Mouse (Mus musculus) limb, embryonic 15.5 days (tissue): ENCODE results near the gene Bpgm. TPM values are rescaled to one million over a fixed set of nuclear protein-coding genes. Genes with fewer than 3 reads are reported as not detected.

Experiments used
- ATAC-seq: fragments of 200-750 bp; cut with Nextera tagmentation; 2 replicates; pipeline ENCODE4 v1.8.0; 2017; ENCODE audit warnings: low read depth, moderate TSS enrichment; ENCODE audit not compliant: insufficient number of reproducible peaks, low FRiP score, low TSS enrichment
- H3K27ac ChIP-seq: fragments of 300-500 bp; sonication (generic); 2 replicates; pipeline ENCODE4 v1.5.1; 2015; ENCODE audit warnings: moderate library complexity, mild to moderate bottlenecking, inconsistent platforms
- H3K27me3 ChIP-seq: fragments of 300-500 bp; sonication (generic); 2 replicates; pipeline ENCODE4 v1.6.1; 2015; ENCODE audit warnings: inconsistent platforms
- H3K36me3 ChIP-seq: fragments of 300-500 bp; sonication (generic); 2 replicates; pipeline ENCODE4 v1.6.1; 2015; ENCODE audit warnings: inconsistent platforms
- H3K4me1 ChIP-seq: fragments of 300-500 bp; sonication (generic); 2 replicates; pipeline ENCODE4 v1.6.1; 2015; ENCODE audit warnings: inconsistent platforms
- H3K4me2 ChIP-seq: fragments of 300-500 bp; sonication (generic); 2 replicates; pipeline ENCODE4 v1.6.1; 2015; ENCODE audit warnings: mild to moderate bottlenecking, inconsistent platforms
- H3K4me3 ChIP-seq: fragments of 300-500 bp; sonication (generic); 2 replicates; pipeline ENCODE4 v1.5.1; 2015; ENCODE audit warnings: mild to moderate bottlenecking, inconsistent platforms
- H3K9ac ChIP-seq: fragments of 300-500 bp; sonication (generic); 2 replicates; pipeline ENCODE4 v1.6.1; 2015; ENCODE audit warnings: inconsistent platforms
- H3K9me3 ChIP-seq: fragments of 300-500 bp; sonication (generic); 2 replicates; pipeline ENCODE4 v1.6.1; 2016; ENCODE audit warnings: inconsistent platforms
- WGBS: fragments of 180-500 bp; shearing (Covaris S2); methylation state at CpG from one replicate; pipeline ENCODE4 v1.1.7; 2015; 5-methylcytosine and 5-hydroxymethylcytosine counted together
- polyA plus RNA-seq: library from polyadenylated mRNA; unstranded; fragments of >200 nt; fragmentation: Nextera tagmentation; extraction: Ambion mirVana; gene quantifications from 2 replicates; pipeline ENCODE4 v1.2.1, GENCODE M21; 2015

The Bpgm gene
- polyA plus RNA-seq, 1 experiment from 2014 or later: 43.2 TPM

- Histone ChIP-seq H3K9ac (no peak overlapping the region), H3K36me3 (no peaks in the 10 kb centered on the region), H3K9me3 (no peaks in the 10 kb centered on the region), H3K4me1 (peaks cover 26% of the 10 kb centered on the region), H3K4me2 (no peak overlapping the region), H3K27ac (no peak overlapping the region), H3K27me3 (no peaks in the 10 kb centered on the region), H3K4me3 (no peak overlapping the region)
- no peak for ATAC-seq
- WGBS: 52% methylated on average over 4 of the region's 4 CpGs
Observed at GRCm38 (mm10) chr6:34542866-34543265, 66.9 kb downstream of the Bpgm start.

GRCm38 (mm10) chr6:34543303-34544206 lies 67.5 kb downstream of the Bpgm start:
- 38% methylated on average over 21 of the region's 21 CpGs for WGBS
- no peak overlapping the region for H3K4me3 ChIP-seq
- peaks cover 28% of the 10 kb centered on the region for H3K4me1 ChIP-seq
- ATAC-seq: no peak
- H3K4me2 ChIP-seq: no peak overlapping the region
- H3K9me3 ChIP-seq: no peaks in the 10 kb centered on the region
- H3K9ac ChIP-seq: no peak overlapping the region
- peak overlapping the region; percentile 28; the same call in 1 of the 2 replicates for H3K27ac ChIP-seq
- no peaks in the 10 kb centered on the region for H3K36me3 ChIP-seq
- no peaks in the 10 kb centered on the region for H3K27me3 ChIP-seq

GRCm38 (mm10) chr6:34544207-34544602 lies 68.2 kb downstream of the Bpgm start:
- peak overlapping the region; percentile 28; the same call in 1 of the 2 replicates for H3K27ac ChIP-seq
- ATAC-seq: no peak
- H3K9me3 ChIP-seq: no peaks in the 10 kb centered on the region
- H3K27me3 ChIP-seq: no peaks in the 10 kb centered on the region
- peaks cover 33% of the 10 kb centered on the region for H3K4me1 ChIP-seq
- no peak overlapping the region for H3K9ac ChIP-seq
- no peak overlapping the region for H3K4me2 ChIP-seq
- H3K36me3 ChIP-seq: no peaks in the 10 kb centered on the region
- 42% methylated on average over 10 of the region's 10 CpGs for WGBS
- H3K4me3 ChIP-seq: no peak overlapping the region

- Histone ChIP-seq H3K9ac (no peak overlapping the region), H3K4me1 (peaks cover 33% of the 10 kb centered on the region), H3K36me3 (no peaks in the 10 kb centered on the region), H3K27ac (no peak overlapping the region), H3K4me3 (no peak overlapping the region), H3K27me3 (no peaks in the 10 kb centered on the region), H3K9me3 (no peaks in the 10 kb centered on the region), H3K4me2 (no peak overlapping the region)
- no peak for ATAC-seq
- 59% methylated on average over 10 of the region's 10 CpGs for WGBS
Observed at GRCm38 (mm10) chr6:34545286-34545685, 69.3 kb downstream of the Bpgm start.

GRCm38 (mm10) chr6:34548406-34548990 lies 72.5 kb downstream of the Bpgm start:
- Histone ChIP-seq H3K9ac (no peak overlapping the region), H3K4me3 (no peak overlapping the region), H3K36me3 (no peaks in the 10 kb centered on the region), H3K4me1 (peaks cover 25% of the 10 kb centered on the region), H3K27me3 (no peaks in the 10 kb centered on the region), H3K4me2 (no peak overlapping the region), H3K27ac (no peak overlapping the region), H3K9me3 (no peaks in the 10 kb centered on the region)
- 49% methylated on average over 13 of the region's 13 CpGs for WGBS
- no peak for ATAC-seq

DNA sequence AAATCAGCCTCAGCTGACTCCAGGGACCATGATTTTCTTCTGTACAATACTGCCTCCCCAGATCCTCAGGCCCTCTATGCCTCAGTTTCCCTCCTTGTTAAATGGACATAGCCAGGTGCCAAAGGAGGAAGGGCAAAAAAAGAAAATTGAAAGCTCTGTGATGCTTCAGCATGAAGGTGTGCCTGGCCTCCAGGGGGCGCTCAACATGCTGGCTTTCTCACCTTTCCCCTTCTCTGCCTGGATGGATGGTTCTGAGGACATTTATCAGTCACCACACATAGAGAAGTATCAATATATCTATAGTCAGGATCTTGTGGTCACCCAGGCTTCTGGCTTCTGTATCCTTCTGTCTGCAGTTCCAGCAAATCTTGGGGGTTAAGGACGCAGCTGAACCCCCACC lies 73.0 kb downstream of the Bpgm start:
- no peaks in the 10 kb centered on the region for H3K27me3 ChIP-seq
- whole genome bisulfite sequencing: 39% methylated on average over 2 of the region's 2 CpGs
- H3K4me3 ChIP-seq: no peak overlapping the region
- H3K4me1 ChIP-seq: peaks cover 20% of the 10 kb centered on the region
- no peak for ATAC-seq
- no peak overlapping the region for H3K27ac ChIP-seq
- H3K36me3 ChIP-seq: no peaks in the 10 kb centered on the region
- no peak overlapping the region for H3K4me2 ChIP-seq
- no peak overlapping the region for H3K9ac ChIP-seq
- H3K9me3 ChIP-seq: no peaks in the 10 kb centered on the region

DNA sequence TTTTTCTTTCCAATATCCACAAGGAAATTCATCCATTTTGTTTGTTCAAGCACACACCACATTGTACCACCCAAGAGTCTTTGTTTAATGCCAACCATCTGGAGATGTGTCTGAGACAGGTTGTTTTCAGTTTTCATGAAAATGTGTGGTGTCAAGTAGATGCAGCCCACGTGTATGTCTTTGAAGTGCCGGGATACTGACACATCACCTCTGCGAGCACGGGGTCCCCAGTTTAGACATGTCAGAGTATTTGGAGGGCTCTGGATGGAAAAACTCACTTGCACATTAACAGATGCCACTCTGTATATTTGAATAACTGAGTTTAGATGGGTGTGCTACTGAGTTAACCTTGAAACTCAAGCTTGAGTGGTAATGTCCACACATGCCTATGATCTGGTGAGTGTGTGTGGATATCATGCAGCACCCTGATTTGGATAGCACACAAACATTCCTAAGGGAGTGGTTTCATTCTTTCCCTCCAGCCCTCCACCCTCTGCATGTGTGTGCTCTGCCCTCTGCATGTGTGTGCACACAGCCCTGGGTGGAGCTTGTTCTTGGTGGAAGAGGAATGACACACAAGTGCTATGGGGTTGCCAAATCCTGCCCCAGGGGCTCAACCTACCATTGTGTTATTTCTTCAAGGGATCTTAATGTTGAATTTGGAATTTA lies 76.6 kb downstream of the Bpgm start:
- Histone ChIP-seq H3K4me1 (peaks cover 13% of the 10 kb centered on the region), H3K9ac (no peak overlapping the region), H3K27ac (no peak overlapping the region), H3K36me3 (no peaks in the 10 kb centered on the region), H3K27me3 (no peaks in the 10 kb centered on the region), H3K4me2 (no peak overlapping the region), H3K9me3 (no peaks in the 10 kb centered on the region), H3K4me3 (no peak overlapping the region)
- no peak for ATAC-seq
- WGBS: 50% methylated on average over 4 of the region's 4 CpGs

GRCm38 (mm10) chr6:34554291-34554997 lies 78.4 kb downstream of the Bpgm start:
- H3K4me2 ChIP-seq: no peak overlapping the region
- H3K9me3 ChIP-seq: no peaks in the 10 kb centered on the region
- no peak overlapping the region for H3K4me3 ChIP-seq
- no peaks in the 10 kb centered on the region for H3K36me3 ChIP-seq
- H3K27ac ChIP-seq: peak overlapping the region; percentile 60
- 59% methylated on average over 9 of the region's 9 CpGs for WGBS
- no peaks in the 10 kb centered on the region for H3K27me3 ChIP-seq
- peaks cover 6% of the 10 kb centered on the region; the same call in 1 of the 2 replicates for H3K4me1 ChIP-seq
- no peak for ATAC-seq
- no peak overlapping the region for H3K9ac ChIP-seq

Other genes starting within 250 kb of the Bpgm start
- 140 and 166 TPM in 2 replicates for gene Akr1b3, start 158.7 kb upstream of the Bpgm start, polyA plus RNA-seq
- 5.7 and 6.7 TPM in 2 replicates for gene Akr1b8, start 122.1 kb upstream of the Bpgm start, polyA plus RNA-seq
- gene Akr1b10, start 92.0 kb upstream of the Bpgm start, polyA plus RNA-seq: 10.0 and 12.2 TPM in 2 replicates
- 0.12 TPM in 1 of 2 replicates, not detected in the other for gene Akr1b7, start 63.9 kb upstream of the Bpgm start, polyA plus RNA-seq
- 272 and 288 TPM in 2 replicates for gene Cald1, start 122.3 kb downstream of the Bpgm start, polyA plus RNA-seq